Mouse (Mus musculus) cerebellum, postnatal 14 days (tissue): ENCODE results near the gene Lix1.
A peak's percentile ranks its signal among the peaks of the same experiment; 100 is the strongest.

Experiments used
- DNase-seq, 2 experiments: peaks; one replicate each; pipeline ENCODE4 v3.0.0; 2021; ENCODE audit warnings: mixed read lengths in 2 of 2

The Lix1 gene

DNA sequence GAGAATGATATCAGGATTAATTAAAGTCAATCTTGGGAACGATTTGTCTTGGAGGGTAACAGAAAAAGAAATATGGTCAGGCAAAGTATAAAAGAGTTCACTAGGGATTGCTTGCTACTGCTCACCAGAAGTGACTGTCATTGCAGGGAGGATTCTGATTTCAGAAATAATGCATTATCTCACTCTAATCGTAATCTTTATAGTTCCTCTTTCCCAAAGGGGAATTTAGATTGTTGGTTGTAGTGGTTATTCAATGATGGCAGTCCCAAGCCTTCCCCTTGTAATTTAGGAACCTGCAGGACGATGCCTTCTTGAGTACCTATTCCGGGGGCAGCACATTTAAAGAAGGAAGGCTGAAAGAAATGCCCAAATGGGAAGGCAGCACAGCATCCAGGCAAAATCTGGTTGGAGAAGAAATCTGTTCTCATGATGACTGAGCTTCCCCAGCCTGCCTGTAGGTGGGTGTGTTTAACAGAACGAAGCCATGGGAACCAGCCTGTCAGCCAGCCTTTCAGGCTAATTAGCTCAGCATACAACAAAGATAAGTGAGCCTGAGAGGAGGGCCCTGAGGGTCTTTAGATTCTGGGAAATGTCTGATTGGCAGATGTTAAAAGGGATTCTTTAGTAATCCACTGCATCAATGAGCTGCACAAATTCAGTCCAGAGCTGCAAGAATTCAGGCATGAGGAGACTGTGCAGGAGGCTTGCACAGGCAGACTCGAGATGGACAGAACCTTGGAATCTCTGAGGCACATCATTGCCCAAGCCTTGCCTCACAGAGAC is at the start of gene Lix1:
Gene Lix1, plus strand, starts transcription at position 451 of the 783 bp plus-strand sequence.
- peak; percentile 75 to 76 for DNase-seq

DNA sequence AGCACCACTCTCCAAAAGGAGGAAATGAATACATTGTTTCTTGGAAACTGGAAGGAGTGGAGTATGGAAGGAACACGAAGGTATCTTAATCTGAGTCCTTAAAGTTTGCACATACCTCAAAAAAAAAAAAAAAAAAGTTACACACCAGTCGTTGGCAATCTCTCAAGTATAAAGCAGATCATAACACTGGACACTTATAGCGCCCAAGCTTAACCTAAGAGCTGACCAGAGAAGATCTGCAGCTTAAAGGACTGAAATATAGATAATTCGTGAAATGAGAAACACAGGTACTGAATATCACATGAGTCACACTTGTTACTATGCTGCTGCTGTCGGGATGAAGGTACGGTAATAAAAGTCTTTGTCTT is 28.9 kb upstream of the Lix1 start:
- DNase-seq: no peak

DNA sequence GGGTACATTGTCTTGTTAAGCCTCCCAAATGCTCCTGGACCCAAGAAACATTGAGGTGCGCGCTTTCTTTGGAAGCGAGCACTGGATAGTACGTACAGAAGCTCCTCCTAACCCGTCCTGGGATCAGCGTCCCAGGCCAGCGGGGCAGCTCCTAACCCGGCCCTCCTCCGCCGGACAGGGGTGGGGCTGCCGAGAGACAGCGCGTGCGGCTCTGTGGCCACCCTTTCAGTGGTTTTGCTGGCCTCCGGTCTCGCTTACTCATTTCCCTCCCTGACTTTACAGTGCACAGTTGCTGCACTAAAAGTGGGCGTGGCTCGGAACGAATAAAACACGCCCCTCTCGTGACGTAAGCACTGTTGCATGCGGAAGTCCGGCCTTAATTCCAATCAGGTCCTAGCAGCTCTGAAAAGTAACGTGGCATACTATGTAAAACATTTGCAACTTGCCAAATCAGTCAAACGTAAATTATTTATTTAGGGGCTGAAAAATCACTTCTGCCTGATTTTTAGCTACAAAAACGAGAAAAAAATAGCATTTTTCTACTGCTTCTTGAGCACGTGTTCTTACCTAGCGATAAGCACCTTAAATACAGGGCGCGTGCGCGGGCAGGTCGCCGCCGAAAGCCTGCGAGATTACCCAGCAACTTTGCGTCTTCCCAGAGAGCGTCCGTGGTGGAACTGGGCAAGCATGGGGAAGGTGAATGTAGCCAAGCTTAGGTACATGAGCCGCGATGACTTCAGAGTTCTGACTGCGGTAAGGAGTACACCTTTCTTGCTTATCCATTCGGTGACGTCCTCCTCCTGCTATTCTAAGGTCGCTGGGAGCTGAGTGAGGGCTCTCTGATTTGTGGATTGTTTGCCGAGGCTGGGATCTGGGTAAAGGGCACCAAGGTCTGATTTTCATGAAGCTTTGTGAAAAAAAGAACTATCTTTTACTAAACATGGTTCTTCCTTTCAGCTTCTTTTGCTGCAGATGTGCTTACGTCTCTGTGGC is 28.3 kb upstream of the Lix1 start, which contains the start of gene Riok2:
Gene Riok2, plus strand, starts transcription at position 392 of the 993 bp plus-strand sequence.
- peak; percentile 96 for DNase-seq

DNA sequence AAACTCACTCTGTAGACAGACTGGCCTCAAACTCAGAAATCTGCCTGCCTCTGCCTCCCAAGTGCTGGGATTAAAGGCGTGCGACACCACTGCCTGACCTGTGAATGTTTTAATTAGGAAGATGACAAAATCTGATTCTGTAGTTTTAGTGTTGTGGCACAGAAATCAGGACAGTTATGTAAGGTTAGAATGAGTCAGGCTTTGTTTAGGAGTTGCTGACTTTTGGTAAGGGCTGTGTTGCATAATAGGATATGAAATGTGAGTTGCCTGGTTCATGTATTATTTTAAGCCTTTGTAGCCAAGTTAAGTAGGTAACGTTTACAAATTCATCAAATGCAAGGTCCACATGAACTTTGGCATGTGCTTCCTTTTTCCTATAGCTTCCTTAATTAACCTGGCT is 26.9 kb upstream of the Lix1 start:
- no peak for DNase-seq

DNA sequence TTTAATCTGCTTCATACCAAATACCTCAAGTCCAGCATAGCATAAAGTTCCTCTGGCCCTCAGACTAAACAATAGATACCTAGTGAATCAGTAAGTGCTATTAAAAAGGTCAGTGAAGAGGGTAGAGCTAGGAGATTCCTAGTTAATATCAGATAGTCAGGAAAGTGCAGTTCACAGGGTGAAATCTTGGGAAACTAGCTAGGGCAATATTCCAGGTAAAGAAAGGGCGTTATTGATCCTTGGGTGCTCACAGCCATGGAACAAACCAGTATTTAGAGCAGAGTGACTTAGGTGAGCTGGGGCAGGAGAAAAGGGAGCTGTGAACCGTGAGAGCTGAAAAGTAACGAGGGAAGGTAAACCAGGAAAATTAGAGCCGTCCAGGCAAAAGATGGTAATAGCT is 18.8 kb upstream of the Lix1 start:
- DNase-seq: no peak

DNA sequence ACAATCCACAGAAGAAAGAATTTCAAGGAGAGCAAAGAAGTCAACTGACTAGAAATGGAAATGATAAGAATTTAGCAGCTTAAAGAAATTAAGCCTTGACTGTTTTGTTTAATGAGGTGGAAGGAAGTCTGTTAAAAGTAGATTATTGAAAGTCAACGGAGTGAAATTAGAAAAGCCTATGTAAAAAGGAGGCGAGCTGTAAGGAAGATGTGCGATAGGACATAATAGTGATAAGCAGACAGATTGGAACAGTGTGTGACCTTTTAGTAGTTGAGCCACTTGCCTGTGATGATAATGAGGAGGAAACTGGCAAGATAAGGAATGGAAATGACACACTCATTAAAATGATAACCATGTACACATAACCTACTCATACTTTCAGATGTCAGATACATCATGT is 18.0 kb upstream of the Lix1 start:
- no peak for DNase-seq

DNA sequence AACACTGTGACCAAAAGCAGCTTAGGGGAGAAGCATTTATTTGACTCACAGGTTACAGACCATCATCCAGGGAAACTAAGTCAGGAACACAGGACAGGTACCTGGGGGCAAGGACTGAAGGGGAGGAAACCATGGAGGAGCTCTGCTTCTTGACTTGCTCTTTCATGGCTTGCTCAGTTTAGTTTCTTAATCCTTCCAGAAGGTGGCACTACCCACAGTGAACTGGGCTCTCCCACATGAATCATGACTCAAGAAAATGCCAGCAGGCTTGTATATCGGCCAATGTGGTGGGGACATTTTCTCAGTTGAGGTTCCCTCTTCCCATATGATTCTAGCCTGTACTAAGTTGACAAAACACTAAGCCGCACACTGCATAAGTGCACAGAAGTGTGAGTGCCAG is 16.4 kb upstream of the Lix1 start:
- no peak for DNase-seq

DNA sequence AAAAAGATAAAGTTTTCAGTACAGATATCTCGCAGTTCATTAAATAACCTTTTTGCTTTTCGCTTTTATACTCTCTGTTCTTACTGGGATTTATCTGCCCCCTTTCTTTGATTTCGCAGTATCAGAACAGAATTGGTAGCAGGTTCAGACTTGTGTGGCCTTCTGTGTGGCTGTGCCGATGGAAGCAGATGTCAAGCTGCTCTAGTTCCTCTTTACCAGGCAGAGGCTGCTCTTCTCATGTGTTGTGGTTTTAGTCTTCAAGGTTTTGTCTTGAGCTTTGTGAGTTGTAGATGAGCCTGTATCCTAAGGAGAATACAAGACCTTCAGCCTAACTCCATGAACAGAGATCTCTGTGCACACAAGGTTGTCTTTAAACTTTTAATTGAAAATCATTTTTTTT is 10.6 kb upstream of the Lix1 start:
- no peak for DNase-seq

DNA sequence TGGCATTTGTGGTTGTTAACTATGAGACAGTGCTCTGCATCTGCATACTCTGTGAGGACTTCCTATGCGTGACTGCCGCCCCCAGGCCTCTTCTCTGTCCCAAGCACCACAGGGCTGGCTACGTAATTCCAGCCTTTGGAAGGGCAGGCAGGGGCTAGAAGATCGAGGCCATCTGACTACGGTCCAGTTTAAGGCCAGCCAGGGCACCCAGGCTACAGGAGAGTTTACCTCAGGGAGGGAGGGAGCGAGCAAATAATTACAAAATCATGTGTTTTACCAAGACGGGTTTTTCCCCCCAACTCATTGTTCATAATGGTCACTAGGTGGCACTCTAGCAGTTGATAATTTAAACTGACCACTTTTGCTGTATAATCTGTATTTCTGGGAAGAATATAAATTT is 9.6 kb upstream of the Lix1 start:
- peak; percentile 33 to 37 for DNase-seq

DNA sequence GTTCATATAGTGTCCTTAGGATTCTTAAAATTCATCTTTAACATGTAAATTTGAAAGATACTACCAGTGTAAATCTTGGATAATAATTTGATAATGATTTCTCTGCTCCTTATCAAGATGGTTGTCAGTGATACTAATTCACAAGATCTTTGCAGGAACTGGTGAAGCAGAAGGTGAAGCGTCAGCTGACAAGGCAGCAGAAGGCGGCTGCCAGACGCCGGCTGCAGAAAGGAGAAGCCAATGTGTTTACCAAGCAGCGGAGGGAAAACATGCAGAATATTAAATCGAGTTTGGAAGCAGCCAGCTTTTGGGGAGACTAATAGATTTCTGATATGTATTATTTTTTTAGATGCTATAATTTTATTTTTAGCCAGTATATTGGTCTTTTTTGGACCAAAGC is 9.2 kb upstream of the Lix1 start:
- peak; percentile 63 to 65 for DNase-seq

DNA sequence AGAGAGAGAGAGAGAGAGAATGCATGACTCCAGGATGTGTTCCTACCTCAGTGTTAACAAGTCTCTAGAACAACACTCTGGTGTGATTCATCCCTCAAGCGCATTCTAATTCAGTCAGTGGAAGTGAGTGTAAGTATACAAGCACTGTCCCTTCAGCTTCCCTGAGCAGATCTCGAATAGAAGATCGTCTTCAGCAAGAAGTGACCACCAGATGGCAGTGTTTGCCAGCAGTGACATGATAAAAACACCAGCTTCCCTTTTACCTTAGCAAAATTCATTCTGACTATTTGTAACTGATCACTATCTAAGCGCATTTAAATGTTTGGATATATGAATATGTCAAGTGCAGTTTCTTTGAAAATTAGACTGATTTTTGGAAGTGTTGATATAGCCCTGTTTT is 8.1 kb upstream of the Lix1 start:
- DNase-seq: peak; percentile 91 to 93

DNA sequence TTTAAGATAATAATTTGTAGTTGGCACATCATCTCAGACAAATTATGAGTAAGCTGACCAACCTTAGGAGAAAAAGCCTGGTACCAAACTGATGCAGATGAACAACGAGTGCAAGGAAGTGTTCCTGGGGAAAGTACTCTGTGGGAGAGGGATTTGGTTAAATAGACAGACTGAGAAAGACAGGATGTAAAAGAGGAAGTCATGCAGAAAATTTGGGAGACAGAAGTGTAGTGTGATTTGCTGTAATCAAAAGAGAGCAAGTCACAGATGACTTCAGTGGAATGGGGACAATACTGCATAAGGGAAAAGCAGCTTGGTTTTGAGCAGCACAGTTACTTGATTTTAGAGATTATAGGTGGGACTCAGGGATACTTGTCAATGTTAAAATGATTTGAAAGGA is 5.6 kb upstream of the Lix1 start:
- no peak for DNase-seq

DNA sequence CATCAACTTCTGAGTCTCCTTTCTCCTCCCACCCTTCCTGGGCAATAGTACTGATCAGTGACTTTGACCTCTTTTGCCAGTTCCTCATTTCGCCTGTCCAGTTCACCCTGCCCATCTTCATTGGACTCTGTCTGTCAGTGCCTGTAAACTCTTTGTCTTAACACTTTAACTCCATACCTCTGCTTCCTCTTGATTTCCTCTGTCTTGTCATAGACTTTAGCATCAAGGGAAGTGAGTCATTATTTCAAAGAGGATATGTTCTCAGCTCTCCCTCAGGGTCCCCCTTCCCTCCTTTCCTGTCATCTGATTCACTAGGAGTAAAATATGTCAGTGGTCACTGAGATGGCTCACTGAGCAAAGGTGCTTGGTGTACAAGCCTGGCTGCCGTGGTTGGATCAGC is 3.8 kb upstream of the Lix1 start:
- DNase-seq: no peak

DNA sequence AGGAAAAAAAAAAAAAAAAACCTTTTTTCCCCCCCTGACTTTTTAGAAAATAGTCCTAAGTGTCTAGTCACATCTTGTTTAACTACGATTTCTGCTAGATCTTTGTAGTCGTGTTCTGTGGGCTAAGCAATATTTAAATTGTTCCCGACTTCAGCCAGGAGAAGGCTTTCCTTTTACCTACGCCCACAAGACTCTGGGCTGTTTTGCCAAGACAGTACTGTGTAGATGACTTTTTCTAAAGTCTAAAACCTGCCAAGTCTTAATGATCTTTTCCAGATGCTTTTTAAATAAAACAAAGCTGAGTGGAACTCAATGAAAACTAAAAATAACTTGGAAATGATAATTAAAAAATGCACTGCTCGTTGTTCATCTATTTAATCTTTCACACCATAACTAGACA is 566 bp downstream of the Lix1 start:
- no peak for DNase-seq

DNA sequence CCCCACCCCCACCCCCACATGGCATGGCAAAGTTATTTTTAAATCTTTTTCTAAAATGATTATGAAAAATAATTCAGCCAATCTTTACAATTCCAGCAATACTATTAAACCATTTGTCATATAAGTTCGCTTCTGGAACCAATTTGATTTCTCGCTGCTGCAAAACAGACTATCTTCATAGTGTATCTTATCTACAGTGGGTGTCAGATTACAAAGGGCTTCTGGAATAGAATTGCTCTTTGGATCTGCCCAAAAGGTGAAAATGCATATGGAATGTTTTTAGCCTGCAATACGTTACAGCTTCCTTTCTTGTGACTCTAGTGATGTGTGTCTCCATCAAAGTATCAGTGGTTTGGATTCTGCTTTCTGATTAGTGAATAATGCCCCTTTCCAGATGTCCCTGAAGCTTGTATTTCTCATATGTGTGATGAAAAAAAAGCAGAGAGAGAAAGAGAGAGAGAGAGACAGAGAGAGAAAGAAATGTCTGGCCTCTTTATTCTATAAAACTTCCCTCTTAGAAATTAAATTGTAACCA is 1.2 kb downstream of the Lix1 start:
- no peak for DNase-seq

DNA sequence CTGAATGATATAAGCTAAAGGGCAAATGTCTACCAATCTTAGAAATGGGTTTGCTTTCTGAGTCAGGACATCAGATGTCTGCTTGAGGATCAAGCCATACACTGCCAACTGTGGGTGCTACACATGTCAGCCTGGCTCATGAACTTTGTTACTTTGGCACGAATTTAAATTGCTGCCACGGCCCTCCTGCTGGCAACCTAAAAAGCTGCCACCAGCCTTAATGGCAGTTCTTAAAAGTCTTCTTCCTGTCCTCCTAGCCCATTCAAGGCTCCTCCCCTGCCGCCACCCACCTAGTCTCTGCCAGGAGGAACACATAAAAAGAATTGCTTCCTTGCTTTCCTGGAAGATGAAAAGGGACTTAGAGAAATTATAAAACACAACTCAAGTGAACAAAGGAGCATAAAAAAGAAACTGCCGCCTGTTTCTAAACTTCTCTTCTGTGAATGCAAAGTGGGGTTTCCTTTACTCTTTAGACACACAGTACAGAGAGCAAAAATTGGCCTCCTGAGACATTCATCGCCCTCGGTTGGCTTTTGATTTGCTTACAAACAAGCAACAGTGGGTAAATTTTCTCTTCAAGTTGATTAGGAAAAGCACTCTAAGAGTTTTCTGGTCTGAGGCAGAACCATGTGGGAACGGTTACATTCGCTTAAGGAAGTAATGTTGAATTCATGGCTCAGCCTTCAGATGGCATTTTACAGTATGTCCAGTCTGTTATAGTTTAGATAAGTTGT is 2.5 kb downstream of the Lix1 start:
- no peak for DNase-seq

DNA sequence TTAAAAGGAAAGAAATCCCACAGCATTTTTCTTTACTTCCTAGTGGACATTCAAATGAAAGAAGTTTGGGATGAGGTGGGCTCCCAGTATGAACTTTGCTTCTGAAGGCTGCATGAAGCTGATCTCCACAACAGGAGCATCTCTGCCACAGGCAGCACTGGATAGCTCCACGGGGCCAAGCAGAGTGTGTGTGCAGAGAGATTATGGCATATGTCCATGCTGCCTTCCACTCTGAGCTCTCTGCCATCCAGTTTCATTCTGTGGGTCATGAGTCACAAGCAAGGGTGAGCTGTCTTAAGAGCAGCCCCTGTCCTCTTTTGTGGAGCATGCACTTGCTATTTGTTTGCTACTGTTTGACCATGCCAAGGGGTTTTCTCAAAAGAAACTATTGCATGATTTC is 3.1 kb downstream of the Lix1 start:
- DNase-seq: no peak

DNA sequence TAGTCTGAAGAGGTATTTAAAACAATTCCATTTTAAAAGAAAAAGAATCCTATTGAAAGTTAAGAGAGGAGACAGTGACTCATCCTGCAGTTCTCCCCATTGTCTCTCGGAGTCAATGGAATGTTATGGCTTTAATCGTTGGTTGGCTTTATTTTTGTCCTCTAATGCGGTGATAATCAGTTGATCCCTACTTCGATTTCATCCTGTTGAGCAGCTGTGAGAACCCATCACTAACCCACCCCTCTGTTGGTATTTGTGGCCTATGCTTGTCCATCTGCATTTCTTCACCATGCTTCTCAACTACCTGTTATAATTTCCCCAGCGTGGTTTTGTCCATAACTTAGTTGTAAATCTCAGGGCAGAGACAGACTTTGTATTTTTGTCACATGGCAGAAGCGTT is 5.7 kb downstream of the Lix1 start:
- no peak for DNase-seq

DNA sequence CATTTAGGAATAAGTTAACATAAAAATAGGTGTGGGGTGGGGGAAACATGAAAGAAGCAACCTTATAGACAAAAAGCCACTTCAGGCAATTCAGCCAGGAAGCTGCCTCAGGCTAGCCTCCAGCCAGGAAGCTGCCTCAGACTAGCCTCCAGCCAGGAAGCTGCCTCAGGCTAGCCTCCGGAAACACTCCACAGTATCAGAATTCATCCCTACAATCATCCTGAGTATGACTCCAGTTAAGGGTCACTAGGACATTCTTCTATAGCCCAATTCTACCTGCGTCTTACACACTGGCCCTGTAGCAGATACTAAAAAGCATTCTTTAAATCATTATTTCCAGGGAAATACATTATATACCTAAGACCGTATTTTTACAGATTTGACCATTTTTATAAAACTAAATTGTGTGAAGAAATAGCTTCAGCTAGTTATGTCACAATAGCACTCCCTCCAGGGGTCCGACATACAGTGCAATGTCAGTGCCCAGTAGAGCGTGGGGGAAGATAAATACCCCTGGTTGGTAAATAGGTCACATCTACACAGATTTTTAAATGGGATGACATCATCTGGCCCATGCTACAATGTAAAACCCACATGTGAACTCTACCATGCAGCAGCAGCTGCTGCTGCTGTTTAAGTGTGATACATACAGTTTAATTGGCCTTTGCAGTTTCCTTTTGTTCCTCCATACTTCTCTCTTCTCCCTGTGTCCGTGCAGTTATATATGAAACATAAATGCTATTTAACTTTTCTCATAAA is 6.4 kb downstream of the Lix1 start:
- no peak for DNase-seq

DNA sequence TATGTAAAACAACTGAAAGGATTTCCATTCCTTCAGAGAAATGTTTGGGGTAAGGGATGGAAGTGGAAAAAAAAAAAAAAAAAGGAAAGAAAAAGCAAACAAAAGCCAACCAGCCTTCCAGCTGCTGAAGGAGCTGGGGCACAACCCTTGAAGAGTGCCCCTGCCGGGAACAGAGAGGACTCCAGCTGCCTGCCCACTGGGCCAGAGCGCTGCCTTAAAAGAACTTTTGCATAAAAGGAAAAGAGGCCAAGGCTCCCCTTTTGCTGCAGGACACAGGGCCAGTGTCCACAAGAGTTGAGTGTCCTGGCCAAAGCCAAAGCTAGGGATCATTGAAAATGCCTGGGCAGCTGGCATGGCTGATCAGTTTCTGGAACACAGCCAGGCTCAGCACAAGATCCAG is 7.1 kb downstream of the Lix1 start:
- peak; percentile 12 to 18 for DNase-seq

DNA sequence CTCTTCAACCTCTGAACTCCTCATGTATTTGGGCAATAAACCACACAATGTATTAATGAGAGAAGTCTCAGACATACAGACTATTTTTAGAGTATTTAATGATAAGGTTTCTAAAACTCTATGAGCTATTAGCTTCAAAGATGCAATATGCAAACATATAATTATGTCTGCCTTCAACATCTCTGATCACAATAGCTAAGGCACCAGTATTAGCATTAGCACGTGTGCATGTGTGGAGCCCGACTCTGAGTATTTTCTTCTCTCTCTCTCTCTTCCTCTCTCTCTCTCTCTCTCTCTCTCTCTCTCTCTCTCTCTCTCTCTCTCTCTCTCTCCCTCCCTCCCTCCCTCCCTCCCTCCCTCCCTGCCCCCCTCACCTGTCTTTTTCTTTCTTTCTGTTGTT is 9.0 kb downstream of the Lix1 start:
- no peak for DNase-seq

DNA sequence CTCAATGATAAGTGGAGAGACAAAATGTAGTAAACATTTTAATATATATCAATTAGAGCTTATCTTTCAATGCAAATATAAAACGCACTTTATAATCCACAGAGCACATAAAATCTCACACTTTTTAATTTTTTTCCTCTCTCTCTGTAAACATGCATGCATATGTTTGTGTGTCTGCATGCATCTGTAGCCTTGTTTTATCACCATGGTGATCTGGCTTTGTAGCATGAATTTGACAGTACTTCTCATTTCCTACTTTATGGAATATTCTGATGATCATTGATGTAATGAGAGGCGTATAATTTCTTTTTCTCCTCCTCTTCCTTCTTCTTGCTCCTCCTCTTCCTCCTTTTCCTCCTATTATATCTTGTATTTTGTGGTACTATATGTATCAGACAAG is 9.7 kb downstream of the Lix1 start:
- no peak for DNase-seq
